Mouse (Mus musculus) ovary, postnatal 14 days (tissue): ENCODE measurements around the gene Tmprss7.
A peak's percentile ranks its signal among the peaks of the same experiment; 100 is the strongest.

Experiments
- DNase-seq: peaks from one replicate; pipeline ENCODE4 v3.0.0; 2022; ENCODE audit warnings: low spot score

The Tmprss7 gene

GRCm38 (mm10) chr16:45685295-45685694 is 8.2 kb downstream of the Tmprss7 start:
- no peak for DNase-seq

GRCm38 (mm10) chr16:45684815-45685214 is 8.6 kb downstream of the Tmprss7 start:
- DNase-seq = peak; percentile 66

GRCm38 (mm10) chr16:45676462-45676861 is 17.0 kb downstream of the Tmprss7 start:
- DNase-seq = no peak

- DNase-seq = no peak
Observed at GRCm38 (mm10) chr16:45670005-45670404, 23.5 kb downstream of the Tmprss7 start.

- DNase-seq = no peak
Observed at GRCm38 (mm10) chr16:45668178-45668577, 25.3 kb downstream of the Tmprss7 start.

DNA sequence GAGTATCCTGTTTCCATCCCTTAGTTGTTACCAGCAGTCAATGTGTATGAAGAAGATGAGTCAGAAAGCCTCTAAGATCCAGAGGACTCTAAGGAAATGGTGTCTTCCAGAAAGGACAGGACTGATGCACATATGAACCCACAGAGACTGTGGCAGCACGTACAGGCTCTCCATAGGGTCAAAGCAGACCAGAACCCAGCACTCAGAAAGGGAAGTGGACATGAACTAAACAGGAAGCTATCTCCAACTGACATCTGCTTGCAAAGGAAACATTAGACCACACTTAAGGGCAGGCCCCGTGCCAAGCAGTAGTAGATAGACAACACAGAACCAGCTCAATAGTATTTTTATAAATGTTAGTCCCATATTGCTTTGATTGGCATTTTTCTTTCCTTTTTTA is 27.3 kb downstream of the Tmprss7 start:
- DNase-seq = no peak

GRCm38 (mm10) chr16:45662381-45662780 is 31.1 kb downstream of the Tmprss7 start:
- no peak for DNase-seq

- no peak for DNase-seq
Observed at GRCm38 (mm10) chr16:45659596-45659995, 33.9 kb downstream of the Tmprss7 start.

DNA sequence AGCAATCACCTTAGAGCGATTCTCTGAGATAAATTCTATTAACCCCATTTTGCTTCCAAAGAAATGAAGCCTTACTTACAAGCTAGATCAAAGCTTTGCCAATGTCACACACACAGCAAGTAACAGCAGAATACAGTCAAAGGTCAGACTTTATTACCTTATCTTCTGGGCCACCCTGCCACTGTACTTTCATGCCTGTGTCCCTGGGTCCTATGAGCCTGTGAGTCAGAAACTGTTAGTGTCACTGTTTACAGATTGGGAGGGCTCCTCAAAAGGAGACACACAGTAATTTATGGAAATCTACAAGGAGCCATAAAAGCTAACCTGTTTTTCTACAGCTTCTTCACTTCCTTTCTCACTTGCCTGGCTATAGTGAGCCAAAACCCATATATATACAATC is 35.2 kb downstream of the Tmprss7 start:
- no peak for DNase-seq

DNA sequence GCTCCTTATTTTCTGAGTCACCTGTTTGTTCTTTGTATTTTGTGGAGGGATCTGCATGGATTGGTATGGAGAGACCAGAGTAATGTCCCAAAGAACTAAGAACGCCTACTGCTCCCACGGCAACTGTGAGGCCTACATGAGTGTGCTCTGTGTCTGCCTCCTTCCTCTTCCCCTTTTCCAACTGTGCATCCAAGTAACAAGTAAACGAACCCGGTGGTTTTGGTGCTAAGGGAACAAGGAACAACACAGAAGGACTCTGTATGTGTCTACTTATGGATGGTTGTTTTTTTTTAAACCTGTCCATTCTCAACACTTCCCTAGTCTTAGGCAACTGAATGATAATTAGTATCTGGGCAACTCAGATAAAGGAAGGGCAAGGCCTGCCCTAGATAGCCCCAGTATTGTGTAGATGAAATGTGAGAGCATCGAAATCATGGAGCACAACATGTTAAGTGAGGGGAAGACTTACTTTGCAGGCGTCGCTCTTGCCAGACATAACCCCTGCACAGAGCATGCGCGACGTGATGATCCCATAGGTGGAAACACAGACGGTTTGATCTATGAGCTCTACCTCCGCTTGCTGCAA is 35.8 kb downstream of the Tmprss7 start:
- DNase-seq = no peak

DNA sequence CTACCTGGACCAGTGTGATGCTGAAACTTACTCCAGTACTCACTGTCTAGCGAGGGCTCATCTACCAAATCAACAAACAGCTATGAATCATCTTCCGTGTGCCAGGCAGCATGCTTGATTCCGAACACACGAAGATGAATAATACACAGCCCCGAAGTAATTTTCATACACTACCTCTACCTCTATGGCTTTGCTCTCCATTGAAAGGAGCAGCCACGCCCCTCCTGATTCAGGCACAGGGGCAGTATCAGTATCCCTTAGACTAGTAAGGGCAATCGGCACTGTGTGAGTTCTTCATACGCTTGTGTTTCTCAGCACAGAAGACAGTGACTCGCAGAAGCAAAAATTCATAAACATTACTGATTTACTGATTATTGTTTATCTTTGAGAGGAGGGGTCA is 39.0 kb downstream of the Tmprss7 start:
- no peak for DNase-seq

DNA sequence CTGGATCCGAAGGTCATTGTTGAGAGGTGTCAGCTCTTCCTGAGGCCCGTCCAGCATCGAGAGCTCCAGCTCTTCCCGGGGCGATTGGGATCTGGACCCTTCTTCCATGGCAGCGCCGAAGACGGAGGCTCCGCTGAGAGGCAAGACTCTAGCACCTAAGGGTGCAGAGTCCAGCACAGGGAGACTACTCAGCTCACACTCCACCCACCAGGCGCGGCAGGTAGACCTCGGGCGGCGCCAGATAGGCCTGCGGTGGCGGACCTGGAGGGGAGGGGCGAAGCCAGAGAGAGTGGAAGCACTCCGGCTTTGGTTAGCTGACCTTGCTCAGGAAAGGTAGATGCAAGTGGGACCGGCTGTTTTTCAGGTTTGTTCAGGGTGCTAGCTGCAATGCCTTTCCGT is 39.5 kb downstream of the Tmprss7 start, which contains the start of gene BC016579:
Gene BC016579, minus strand, starts transcription at position 135 of the 399 bp plus-strand sequence.
- no peak for DNase-seq

DNA sequence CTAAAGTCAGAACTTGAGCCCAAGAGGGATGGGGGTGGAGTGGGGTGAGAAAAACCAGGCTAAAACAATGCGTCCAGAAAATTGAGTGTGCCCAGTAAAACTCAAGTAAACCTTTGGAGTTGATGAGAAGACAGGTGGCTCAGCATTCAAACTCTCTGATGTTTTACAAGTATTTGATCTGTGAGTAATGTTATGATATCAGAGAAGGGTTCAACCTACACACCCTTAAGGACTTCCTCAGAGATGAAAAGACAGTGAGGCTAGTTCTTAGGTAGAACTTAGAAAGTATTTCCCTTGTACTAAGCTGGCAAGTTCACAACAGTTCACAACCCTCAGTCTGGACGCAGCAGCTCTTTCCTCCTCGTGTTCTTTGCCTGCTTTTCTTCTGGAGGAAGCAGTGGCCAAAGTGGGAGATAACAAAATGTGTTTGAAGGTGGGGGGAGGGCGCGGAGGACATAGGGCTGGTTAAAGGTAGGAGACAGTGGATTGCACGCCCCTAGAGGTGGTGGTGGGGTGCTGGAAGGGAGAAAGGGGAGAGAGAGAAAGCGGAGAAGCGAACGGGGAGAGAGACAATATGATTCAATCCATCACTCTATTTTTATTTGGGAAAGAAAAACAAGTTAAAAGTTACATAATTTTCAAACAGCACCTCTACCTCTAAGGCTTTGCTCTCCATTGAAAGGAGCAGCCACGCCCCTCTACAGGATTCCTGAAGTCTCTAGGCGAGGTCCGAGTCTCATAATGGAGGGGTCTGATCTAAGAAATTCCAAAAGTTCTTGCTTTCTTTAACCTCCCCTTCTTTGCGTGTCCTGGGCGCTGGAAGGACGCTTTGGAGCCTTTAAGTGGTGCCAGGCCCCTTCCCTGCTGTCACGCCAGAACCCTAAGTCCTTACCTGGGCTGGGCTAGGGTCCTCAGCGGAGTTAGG is 40.2 kb downstream of the Tmprss7 start:
- no peak for DNase-seq

- DNase-seq = no peak
Observed at GRCm38 (mm10) chr16:45651497-45651896, 42.0 kb downstream of the Tmprss7 start.

DNA sequence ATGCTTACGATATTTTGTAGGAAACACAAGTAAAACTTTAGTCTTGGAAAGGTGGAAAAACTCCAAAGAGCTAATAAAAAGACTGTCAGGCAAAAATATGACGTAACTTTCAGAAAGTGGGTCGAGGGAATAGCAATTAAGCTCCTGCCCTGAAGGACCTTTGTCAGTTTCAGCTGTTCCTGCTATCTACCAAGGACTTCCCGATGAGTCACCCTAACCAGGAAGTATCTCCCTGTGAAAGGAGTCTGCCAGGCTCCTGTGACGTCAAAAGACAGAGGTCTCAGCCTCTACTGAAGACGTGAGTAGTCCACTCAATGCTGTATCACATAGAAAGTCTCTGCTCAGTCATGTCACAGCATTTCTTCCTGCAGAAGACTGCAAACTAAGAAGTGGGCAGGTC is 49.1 kb downstream of the Tmprss7 start:
- no peak for DNase-seq

DNA sequence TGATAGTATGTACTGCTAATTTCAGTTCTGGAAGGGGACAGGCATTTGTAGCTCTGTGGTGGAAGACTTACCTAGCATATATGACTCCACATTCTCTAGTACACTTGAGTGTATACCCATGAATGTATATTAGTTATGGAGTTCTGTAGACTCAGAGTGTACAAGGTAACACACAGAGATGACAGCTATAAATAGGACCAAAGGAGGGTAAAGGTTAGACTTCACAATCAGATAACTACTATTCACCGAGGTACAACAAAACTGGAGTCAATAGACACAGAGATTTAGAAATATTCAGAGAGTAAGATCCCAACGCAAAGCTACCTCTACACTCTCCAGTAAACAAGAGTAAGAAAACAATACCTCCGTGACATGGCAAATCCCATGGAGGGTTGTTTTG is 49.5 kb downstream of the Tmprss7 start:
- no peak for DNase-seq

- DNase-seq = no peak
Observed at GRCm38 (mm10) chr16:45641301-45641700, 52.2 kb downstream of the Tmprss7 start.

DNA sequence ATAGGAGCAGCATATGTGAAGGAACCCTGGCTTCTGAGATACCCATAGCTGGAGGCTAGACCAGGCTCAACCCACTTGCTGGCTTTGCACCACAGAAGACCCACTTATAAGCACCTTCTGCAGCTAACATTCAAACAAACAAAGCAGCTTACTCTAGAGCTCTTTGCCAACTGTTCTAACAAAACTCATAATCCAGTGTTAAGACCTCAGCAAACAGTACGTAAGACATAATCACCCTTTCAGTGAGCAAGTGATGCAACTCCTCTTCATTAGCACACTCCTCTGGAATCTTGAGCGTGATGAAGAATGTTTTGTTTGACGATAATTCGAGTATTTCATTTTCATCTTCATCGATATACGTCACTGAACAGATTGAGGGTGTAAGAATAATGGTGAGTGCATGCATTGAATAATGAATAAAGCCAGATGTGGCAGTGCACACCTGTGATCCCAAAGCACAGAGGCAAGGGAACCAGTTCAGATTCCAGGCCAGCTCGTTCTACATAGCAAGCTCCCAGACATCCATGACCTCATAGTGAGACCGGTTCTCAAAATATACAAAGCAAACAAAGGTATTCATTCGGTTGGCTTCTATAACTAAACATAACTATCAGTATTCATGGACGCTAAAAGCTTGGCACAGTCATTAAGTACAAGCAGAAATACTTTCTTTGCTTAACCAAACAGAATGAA is 53.2 kb downstream of the Tmprss7 start:
- DNase-seq = no peak

- DNase-seq = no peak
Observed at GRCm38 (mm10) chr16:45635826-45636225, 57.6 kb downstream of the Tmprss7 start.

DNA sequence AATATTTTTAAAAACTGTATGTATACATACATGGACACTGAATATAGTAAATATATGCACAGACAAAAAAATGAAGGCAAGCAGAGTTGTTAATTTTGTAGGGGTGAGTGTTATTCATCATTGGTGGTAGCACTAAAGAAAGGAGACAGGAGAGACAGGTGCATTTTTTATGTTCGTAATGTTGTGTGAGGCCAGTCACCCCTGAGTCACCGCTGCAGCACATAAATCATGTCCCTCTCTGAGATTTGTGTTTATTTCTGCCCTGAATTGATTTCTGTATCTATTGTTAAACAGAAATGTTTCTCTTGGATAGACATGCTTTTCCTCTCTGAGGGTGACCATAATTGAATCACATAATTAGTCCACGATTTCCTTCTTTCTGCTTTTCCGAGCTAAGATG is 61.0 kb downstream of the Tmprss7 start:
- DNase-seq = no peak

GRCm38 (mm10) chr16:45630347-45630960 is 63.0 kb downstream of the Tmprss7 start:
- DNase-seq = peak; percentile 62

DNA sequence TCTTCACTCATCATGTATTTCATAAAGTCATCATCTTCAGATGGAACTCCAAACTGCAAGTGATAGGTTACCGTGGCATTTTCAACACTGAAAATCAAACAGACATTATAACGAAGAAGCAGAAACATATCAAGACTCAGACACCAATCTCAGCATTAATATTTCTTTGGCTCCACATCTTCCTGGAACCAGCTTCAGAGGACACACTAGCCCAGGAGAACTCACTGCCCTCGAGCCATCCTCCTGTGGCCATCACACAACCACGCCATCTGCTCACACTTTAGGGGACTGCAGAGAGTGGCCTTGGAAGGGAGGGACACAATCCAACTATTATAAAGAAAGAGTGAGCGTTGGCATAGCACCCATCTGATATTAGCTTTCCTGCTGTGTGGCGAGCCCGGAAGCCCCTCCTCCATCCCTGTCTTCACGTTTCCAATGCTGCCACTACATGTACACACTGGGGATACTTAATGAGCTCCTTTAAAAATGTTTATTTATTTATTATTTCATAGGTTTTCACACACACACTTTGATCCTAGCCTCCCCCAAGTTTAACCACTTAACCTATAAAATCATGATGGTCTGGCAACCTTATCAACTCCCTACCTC is 63.9 kb downstream of the Tmprss7 start:
- DNase-seq = no peak
